Mouse (Mus musculus) embryonic stem cell, embryonic (primary cell): ENCODE measurements around the gene Ep400.

Experiments
- CTCF ChIA-PET, 4 experiments: fragments of 300-600 bp in 2 of 4; fragments of 350-600 bp in 2 of 4; sonication (Branson Sonifier 250); formaldehyde crosslinking; loops; one replicate each; lab custom pipeline; 2022; ENCODE audit warnings: inconsistent platforms in 2 of 4; lab: Charles Lee
- POLR2A ChIA-PET, 4 experiments: fragments of 300-600 bp in 2 of 4; fragments of 350-600 bp in 2 of 4; sonication (Branson Sonifier 250); formaldehyde crosslinking; loops; one replicate each; lab custom pipeline; 2022; ENCODE audit warnings: antibody characterized with exemption in 4 of 4, inconsistent platforms in 1 of 4; lab: Charles Lee

Ep400 gene

GRCm38 (mm10) chr5:110770448-110771158, at the start of gene Ep400:
TSS of gene Ep400 (minus strand) at chr5:110770717.
- CTCF ChIA-PET = interaction anchor here (0.6 to 2.7 kb wide), 32 partner anchors 8 to 499 kb away, joined by 3 to 22 read pairs (median 4); partner anchors contain the start of genes Chek2 (in 2 of the 4), Fbrsl1 (in 1 of the 4), Galnt9 (in 1 of the 4) and Hscb (in 1 of the 4)
- POLR2A ChIA-PET = interaction anchor here (0.6 to 6.6 kb wide), 93 partner anchors 8 to 1511 kb away, joined by 3 to 105 read pairs (median 5); partner anchors contain the start of genes Ddx51 (in 3 of the 4), Noc4l (in 3 of the 4), Pus1 (in 3 of the 4) and Pxmp2 (in 3 of the 4)

- CTCF ChIA-PET = interaction anchor here in 2 of 4 experiments (0.5 to 1.4 kb wide), 8 partner anchors 9 to 435 kb away, joined by 3 to 9 read pairs (median 6); partner anchors contain the start of genes Chek2 (in 1 of the 2), Ep400 (in 1 of the 2) and Hscb (in 1 of the 2)
- POLR2A ChIA-PET = interaction anchor here (0.5 to 22.7 kb wide), 81 partner anchors 8 to 1252 kb away, joined by 3 to 589 read pairs (median 4); partner anchors contain the start of genes Ep400 (in 3 of the 4), Chek2 (in 2 of the 4), Fbrsl1 (in 2 of the 4) and Hscb (in 2 of the 4)
Measured at GRCm38 (mm10) chr5:110809667-110810325, 39.3 kb upstream of the Ep400 start, which contains the start of gene Ulk1. TSS of gene Ulk1 (minus strand) at chr5:110810097.

DNA sequence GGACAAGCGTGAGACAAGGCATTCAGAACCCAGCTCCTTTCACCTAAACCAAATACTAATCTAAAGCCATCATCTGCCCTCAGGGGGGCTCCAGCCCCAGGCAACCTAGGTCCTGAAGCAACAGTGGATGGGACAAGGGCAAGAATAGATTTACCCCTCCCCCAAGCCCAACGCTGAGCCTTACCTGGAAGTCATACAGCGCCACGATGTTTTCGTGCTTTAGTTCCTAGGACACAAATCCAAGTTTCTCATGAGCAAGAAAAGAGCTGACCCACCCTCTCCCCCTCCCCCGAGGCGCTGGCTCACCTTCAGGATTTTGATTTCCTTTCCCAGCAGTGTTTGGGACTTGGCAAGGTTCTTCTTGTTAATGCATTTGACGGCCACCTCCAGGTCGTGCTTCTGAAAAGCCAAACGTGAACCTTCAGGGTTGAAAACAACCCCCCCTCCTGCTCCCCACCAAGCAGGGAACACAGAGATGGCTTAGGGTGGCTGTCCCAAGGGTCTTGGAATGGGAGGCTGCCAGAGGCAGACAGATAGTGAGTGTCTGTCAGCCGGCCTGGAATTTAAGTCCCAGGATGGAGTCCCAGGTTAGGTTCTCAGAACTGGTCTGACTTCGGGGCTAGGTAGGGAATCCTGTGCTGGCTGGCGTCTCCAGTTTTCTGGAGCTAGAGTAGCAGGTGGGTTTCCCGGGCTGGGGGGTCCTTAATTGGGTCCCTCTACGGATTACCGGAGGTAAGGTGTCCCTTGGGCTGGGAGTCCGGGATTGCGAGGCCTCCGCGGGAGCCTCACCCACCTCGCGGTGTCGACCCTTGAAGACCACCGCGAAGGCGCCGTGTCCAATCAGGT, 38.5 kb upstream of the Ep400 start:
- ChIA-PET CTCF (interaction anchor here in 3 of 4 experiments (0.7 to 2.6 kb wide), 6 partner anchors 20 to 525 kb away, joined by 3 to 9 read pairs (median 7); partner anchors contain the start of genes Ep400 (in 2 of the 3), Chek2 (in 1 of the 3) and Hscb (in 1 of the 3)), POLR2A (interaction anchor here (0.5 to 22.7 kb wide), 69 partner anchors 7 to 523 kb away, joined by 3 to 589 read pairs (median 5); partner anchors contain the start of genes Ep400 (in 3 of the 4), Pus1 (in 3 of the 4), Chek2 (in 2 of the 4) and Fbrsl1 (in 2 of the 4))

DNA sequence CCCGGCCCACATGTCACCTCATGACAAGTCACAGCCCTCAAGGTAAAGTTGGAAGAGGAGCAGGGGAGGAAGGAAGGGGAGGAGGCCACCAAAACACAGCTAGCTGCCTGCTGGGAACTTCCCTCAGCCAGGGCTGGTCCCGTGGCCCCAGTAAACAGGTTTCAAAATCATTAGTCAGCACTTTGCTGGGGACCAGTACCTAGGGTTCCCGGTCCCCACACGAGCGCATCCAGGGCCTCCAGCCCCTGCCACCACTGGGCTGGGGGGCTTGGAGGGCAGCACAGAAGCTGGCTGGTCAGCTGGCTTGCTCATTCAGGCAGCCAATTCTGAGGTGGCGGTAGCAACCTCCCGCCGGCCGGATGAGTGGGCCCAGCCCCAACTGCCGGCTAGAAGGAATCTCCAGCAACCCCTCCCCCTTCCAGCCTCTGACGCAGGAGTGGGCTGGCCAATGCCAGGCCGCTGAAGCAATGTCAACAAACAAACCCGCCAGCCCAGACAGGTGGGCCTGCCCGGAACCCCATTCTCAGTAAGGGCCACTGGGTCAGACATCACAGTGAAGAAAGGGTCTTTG, 37.6 kb upstream of the Ep400 start:
- POLR2A ChIA-PET = interaction anchor here (0.7 to 22.7 kb wide), 34 partner anchors 9 to 522 kb away, joined by 3 to 589 read pairs (median 6); partner anchors contain the start of genes Ep400 (in 3 of the 4), Chek2 (in 2 of the 4), Fbrsl1 (in 2 of the 4) and Hscb (in 2 of the 4)
- CTCF ChIA-PET = interaction anchor here in 3 of 4 experiments (1.0 to 2.6 kb wide), 3 partner anchors 19 to 37 kb away, joined by 3 to 7 read pairs (median 6); partner anchors contain the start of gene Ep400 (in 1 of the 3)

DNA sequence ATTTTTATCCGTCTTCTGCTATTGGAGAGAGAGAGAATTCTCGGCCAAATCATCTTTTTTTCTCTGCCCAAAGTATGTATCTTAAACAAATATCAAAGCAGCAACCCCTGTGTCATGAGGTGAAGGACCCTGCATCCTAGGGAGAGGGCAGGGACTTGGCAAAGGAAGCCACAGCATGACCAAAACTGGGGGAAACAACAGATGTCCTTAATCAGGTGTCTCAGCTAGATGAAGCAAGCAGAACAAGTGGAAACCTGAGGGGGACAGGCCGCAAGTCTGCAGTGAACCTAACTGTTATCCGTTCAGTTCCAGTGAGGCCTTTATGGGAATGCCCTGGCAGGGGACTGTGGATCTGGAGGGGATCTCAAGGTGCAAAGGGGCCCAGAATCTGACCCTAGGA, 36.9 kb upstream of the Ep400 start:
- ChIA-PET CTCF (interaction anchor here in 2 of 4 experiments (1.2 to 2.6 kb wide), 3 partner anchors 19 to 34 kb away, joined by 6 to 7 read pairs (median 7); no protein-coding TSS in a partner anchor), POLR2A (interaction anchor here in 3 of 4 experiments (0.9 to 22.7 kb wide), 28 partner anchors 10 to 359 kb away, joined by 3 to 589 read pairs (median 5); partner anchors contain the start of genes Ep400 (in 3 of the 3), Chek2 (in 2 of the 3), Fbrsl1 (in 2 of the 3) and Hscb (in 2 of the 3))

GRCm38 (mm10) chr5:110806676-110807075, 36.2 kb upstream of the Ep400 start:
- ChIA-PET CTCF (interaction anchor here in 3 of 4 experiments (0.7 to 2.6 kb wide), 6 partner anchors 18 to 36 kb away, joined by 3 to 7 read pairs (median 6); partner anchors contain the start of gene Ep400 (in 1 of the 3)), POLR2A (interaction anchor here in 3 of 4 experiments (0.6 to 22.7 kb wide), 35 partner anchors 9 to 742 kb away, joined by 3 to 589 read pairs (median 4); partner anchors contain the start of genes Ep400 (in 3 of the 3), Chek2 (in 1 of the 3), Fbrsl1 (in 1 of the 3) and Hscb (in 1 of the 3))

- ChIA-PET POLR2A (interaction anchor here in 3 of 4 experiments (0.6 to 22.7 kb wide), 36 partner anchors 7 to 742 kb away, joined by 3 to 589 read pairs (median 4); partner anchors contain the start of genes Ep400 (in 3 of the 3), Pus1 (in 2 of the 3), Chek2 (in 1 of the 3) and Fbrsl1 (in 1 of the 3)), CTCF (interaction anchor here in 3 of 4 experiments (0.8 to 2.6 kb wide), 4 partner anchors 18 to 35 kb away, joined by 3 to 7 read pairs (median 6); partner anchors contain the start of gene Ep400 (in 1 of the 3))
Measured at GRCm38 (mm10) chr5:110806154-110806553, 35.6 kb upstream of the Ep400 start.

DNA sequence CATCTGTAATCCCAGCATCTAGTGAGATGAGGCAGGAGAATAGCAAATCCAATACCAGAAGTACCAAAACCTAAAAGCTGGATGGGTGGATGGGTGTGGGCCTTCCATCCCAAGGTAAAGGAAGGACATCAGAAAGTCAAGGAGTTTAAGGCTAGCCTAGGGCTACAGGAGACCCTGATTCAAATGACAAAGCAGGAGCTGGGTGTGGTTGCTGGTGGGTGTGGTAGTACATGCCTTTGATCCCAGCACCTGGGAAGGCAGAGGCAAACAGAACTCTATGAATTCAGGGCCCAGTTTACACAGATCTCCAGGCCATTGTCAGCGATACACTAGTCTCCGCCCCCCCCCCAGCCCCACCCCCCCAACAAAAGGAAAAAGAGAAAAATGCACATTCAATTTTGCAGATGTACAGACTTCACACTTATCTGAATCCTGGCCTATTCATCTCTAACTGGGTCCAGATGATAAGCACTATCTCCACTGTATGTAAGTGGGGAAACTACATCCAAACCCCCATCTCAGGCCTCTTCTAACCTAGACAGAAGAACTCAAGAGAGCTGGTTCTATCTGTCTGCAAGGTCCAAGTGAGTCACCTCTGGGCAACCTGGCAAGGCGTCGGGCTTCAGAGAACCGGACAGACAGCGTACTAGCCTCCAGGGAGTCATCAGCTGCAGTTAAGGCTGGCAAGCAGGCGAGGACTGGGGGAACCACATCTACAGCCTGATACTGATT, 33.7 kb upstream of the Ep400 start:
- CTCF ChIA-PET = interaction anchor here in 3 of 4 experiments (0.6 to 6.0 kb wide), 13 partner anchors 9 to 368 kb away, joined by 3 to 39 read pairs (median 4); partner anchors contain the start of genes Chek2 (in 1 of the 3), Ep400 (in 1 of the 3) and Hscb (in 1 of the 3)
- POLR2A ChIA-PET = interaction anchor here (0.5 to 22.7 kb wide), 68 partner anchors 8 to 1412 kb away, joined by 3 to 589 read pairs (median 4); partner anchors contain the start of genes Ep400 (in 3 of the 4), Pus1 (in 3 of the 4), Chek2 (in 2 of the 4) and Hscb (in 2 of the 4)

DNA sequence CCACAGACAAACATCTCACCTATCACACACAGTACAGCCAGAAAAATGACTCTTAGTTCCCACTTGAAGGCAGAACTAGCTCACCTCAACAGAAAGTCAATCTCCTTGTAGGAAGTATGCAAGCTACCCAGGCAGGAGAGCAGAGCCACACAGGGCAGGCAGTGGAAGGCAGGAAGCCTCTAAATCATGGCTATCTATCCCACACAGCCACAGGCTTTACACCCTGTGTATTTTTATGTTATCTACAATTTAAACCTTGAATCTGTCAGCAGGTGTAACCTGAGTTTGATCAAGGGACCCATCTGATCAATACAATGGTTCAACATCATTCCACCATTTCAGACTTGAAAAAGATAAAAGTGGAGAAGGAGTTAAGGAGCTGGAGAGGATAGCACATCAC, 32.3 kb upstream of the Ep400 start:
- POLR2A ChIA-PET = interaction anchor here (0.5 to 22.7 kb wide), 19 partner anchors 8 to 584 kb away, joined by 3 to 589 read pairs (median 6); partner anchors contain the start of genes Ep400 (in 3 of the 4), Pus1 (in 2 of the 4), Fbrsl1 (in 1 of the 4) and Ulk1 (in 1 of the 4)

GRCm38 (mm10) chr5:110802186-110802585, 31.7 kb upstream of the Ep400 start:
- POLR2A ChIA-PET = interaction anchor here (0.6 to 22.7 kb wide), 25 partner anchors 7 to 368 kb away, joined by 3 to 589 read pairs (median 5); partner anchors contain the start of genes Ep400 (in 3 of the 4), Ulk1 (in 3 of the 4), Hscb (in 2 of the 4) and Pus1 (in 2 of the 4)
- CTCF ChIA-PET = interaction anchor here (0.9 to 6.0 kb wide), 9 partner anchors 10 to 39 kb away, joined by 3 to 39 read pairs (median 4); no protein-coding TSS in a partner anchor

More for the DNA sequence above, 32.3 kb upstream of the Ep400 start:
- CTCF ChIA-PET = interaction anchor here in 3 of 4 experiments (0.9 to 6.0 kb wide), 5 partner anchors 11 to 38 kb away, joined by 3 to 39 read pairs (median 6); no protein-coding TSS in a partner anchor

DNA sequence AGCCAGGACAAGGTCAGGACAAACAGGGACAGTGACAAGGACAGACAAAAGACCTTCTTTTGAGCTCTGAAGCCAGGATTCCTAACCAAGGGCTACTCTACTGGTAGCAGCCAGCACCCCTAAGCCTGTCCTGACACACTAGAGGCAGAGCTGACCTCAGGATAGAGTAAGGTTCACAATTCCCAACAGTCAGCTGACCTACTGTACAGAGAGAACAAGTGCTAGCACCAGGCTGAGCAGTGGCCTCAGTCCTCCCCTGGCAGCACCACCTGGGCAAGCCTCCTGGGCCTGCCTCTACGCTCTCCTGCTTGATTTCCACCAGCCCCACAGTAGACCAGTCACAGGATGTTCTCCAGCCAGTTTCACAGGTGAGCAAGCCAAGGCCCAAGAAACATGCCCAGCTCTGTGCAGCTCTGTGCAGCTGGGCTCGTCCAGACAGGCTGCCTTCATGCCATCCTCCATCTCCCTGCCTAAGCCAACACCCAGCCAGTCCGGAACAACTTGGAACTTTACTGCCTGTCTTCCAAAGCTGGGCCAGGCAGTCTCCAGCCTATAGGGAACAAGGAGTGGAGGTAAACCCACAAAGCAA, 30.6 kb upstream of the Ep400 start:
- ChIA-PET POLR2A (interaction anchor here (0.5 to 22.7 kb wide), 30 partner anchors 8 to 529 kb away, joined by 3 to 589 read pairs (median 5); partner anchors contain the start of genes Ep400 (in 3 of the 4), Hscb (in 3 of the 4), Ulk1 (in 3 of the 4) and Chek2 (in 2 of the 4)), CTCF (interaction anchor here (1.0 to 6.0 kb wide), 10 partner anchors 9 to 40 kb away, joined by 3 to 39 read pairs (median 4); partner anchors contain the start of gene Ulk1 (in 1 of the 4))

GRCm38 (mm10) chr5:110797696-110798095, 27.2 kb upstream of the Ep400 start:
- ChIA-PET POLR2A (interaction anchor here (0.6 to 23.9 kb wide), 15 partner anchors 2 to 328 kb away, joined by 3 to 589 read pairs (median 6); partner anchors contain the start of genes Ulk1 (in 3 of the 4), Ep400 (in 2 of the 4), Pus1 (in 2 of the 4) and Ttc28 (in 1 of the 4)), CTCF (interaction anchor here in 2 of 4 experiments (0.6 to 1.5 kb wide), 2 partner anchors 9 kb away, joined by 4 read pairs; no protein-coding TSS in a partner anchor)

DNA sequence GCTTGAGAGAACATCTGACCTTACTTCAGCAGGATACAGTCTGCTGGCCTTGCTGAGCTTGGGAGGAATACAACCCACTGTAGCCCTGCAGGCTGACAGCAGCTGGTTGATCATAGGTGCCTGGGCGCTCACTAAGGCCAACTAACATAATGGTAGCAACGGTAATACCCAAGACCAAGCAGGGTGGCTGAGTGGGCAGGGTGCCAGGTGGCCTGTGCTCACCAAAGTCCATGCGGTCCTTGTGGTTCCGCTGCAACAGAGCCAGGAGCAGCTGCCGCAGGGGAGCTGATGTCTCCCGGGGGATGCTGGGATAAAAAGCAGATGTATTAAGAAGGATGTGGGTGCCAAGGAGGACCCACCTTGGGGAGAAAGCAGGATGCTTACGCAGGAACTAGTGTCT, 23.8 kb upstream of the Ep400 start:
- POLR2A ChIA-PET = interaction anchor here in 3 of 4 experiments (0.7 to 23.9 kb wide), 11 partner anchors 4 to 60 kb away, joined by 3 to 589 read pairs (median 134); partner anchors contain the start of genes Pus1 (in 2 of the 3), Ulk1 (in 2 of the 3) and Ep400 (in 1 of the 3)
- CTCF ChIA-PET = interaction anchor here in 2 of 4 experiments (0.7 to 1.2 kb wide), 2 partner anchors 10 to 46 kb away, joined by 3 to 5 read pairs; no protein-coding TSS in a partner anchor
